Mouse (Mus musculus): ENCODE measurements around the gene Atxn7l3. TPM values are rescaled to one million over a fixed set of nuclear protein-coding genes. Genes with fewer than 3 reads are reported as not detected.
A peak's percentile ranks its signal among the peaks of the same experiment; 100 is the strongest.

Gene Atxn7l3
- polyA plus RNA-seq, 1 experiment from 2014 or later: 9.6 TPM

DNA sequence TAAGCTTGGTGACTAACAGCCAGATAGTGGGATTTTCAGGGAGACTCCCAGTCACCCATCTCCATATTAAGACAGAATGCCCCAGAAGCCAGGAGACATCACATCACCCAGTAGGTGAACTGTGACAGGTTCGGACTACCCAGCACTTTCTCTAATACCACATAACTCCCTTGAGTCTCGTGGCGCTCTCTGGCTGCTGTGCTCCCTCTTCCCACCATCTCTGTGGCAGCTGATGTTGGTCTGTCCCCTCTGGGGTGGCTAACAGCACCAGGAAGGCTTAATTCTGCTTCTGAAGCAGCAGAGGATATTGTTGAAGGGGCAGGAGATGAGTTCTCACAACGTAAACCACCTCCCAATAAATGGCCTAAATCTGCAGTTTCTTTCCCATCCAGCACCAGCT is 15.5 kb upstream of the Atxn7l3 start:
- ATAC-seq (no peak), DNase-seq (ENCODE audit: low spot score) (no peak)
- Histone ChIP-seq H3K4me1 (ENCODE audit: insufficient read depth, low read depth, low read length) (peaks cover 11% of the 10 kb centered on the region), H3K27me3 (replicated peaks; ENCODE audit: insufficient read depth, low read length) (no peaks in the 10 kb centered on the region), H3K4me2 (replicated peaks; ENCODE audit: low read depth, low read length) (no peak overlapping the region), H3K9ac (replicated peaks; ENCODE audit: low read depth) (no peak overlapping the region), H3K36me3 (ENCODE audit: insufficient read depth, low read length) (peaks cover 26% of the 10 kb centered on the region; the same call in 1 of the 2 replicates), H3K27ac (ENCODE audit: low read length) (no peak overlapping the region), H3K4me3 (ENCODE audit: low read depth, low read length) (no peak overlapping the region), H3K9me3 (ENCODE audit: low read length) (no peaks in the 10 kb centered on the region)
- 90% methylated on average over 4 of the region's 4 CpGs for WGBS
- TF ChIP-seq EP300 (IDR thresholded peaks at IDR 0.05): no peak
- TF ChIP-seq CTCF (IDR thresholded peaks at IDR 0.05): no peak

DNA sequence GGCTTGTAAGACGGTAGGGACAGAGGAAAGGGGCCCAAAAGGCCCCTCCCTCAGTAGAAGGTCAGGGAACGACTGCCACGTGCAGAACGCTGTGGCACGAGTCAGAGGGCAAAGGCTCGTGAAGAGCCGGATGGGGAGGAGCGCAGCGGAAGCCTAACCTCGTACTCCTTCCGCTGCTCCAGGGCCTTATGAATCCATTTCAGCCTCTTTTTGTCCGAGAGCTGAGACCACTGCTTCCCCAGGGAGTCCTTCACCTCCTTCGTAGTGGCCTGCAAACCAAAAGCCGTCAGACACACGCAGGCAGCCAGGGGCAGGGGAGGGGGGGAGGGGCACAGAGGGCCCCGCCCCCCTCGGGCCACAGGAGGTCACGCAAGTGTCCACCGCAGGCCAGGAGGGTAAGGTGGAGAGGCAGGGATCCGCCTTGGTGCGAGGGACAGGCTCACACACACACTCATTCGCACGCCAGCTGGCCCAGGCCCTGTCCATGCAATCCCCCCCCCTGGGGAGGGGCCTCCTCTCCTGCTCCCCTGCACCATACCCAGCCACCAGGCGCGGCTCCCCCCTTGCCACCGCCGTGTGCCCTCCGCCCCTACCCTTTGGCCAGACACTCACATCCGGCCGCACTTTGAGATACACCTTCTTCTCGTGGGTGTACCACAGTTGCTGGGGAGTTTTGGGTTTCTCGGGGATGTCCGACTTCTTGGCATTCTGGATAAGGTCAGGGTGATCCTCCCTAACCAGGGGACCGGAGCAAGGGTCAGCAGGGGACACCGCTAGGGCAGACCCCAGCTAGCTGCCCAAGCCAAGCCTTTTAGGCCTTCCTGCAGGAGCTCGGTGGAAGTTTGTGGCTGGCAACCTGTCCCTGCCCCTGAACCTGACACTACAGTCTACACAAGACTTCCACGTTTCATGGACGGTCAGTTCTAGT is 14.6 kb upstream of the Atxn7l3 start:
- 48% methylated on average over 36 of the region's 38 CpGs for WGBS
- no peaks in the 10 kb centered on the region for H3K9me3 ChIP-seq (ENCODE audit: low read length)
- H3K27me3 ChIP-seq (replicated peaks; ENCODE audit: insufficient read depth, low read length): no peaks in the 10 kb centered on the region
- no peak overlapping the region for H3K9ac ChIP-seq (replicated peaks; ENCODE audit: low read depth)
- H3K4me3 ChIP-seq (ENCODE audit: low read depth, low read length): no peak overlapping the region
- H3K4me1 ChIP-seq (ENCODE audit: insufficient read depth, low read depth, low read length): peaks cover 11% of the 10 kb centered on the region
- DNase-seq (ENCODE audit: low spot score) (no peak), ATAC-seq (no peak)
- H3K4me2 ChIP-seq (replicated peaks; ENCODE audit: low read depth, low read length): 0 out of 2 replicates have a peak overlapping the region, but pooled peaks have one; percentile 11
- TF ChIP-seq CTCF (IDR thresholded peaks at IDR 0.05) (no peak), EP300 (IDR thresholded peaks at IDR 0.05) (no peak)
- H3K36me3 ChIP-seq (ENCODE audit: insufficient read depth, low read length): peaks cover 35% of the 10 kb centered on the region; the same call in 1 of the 2 replicates
- no peak overlapping the region for H3K27ac ChIP-seq (ENCODE audit: low read length)

DNA sequence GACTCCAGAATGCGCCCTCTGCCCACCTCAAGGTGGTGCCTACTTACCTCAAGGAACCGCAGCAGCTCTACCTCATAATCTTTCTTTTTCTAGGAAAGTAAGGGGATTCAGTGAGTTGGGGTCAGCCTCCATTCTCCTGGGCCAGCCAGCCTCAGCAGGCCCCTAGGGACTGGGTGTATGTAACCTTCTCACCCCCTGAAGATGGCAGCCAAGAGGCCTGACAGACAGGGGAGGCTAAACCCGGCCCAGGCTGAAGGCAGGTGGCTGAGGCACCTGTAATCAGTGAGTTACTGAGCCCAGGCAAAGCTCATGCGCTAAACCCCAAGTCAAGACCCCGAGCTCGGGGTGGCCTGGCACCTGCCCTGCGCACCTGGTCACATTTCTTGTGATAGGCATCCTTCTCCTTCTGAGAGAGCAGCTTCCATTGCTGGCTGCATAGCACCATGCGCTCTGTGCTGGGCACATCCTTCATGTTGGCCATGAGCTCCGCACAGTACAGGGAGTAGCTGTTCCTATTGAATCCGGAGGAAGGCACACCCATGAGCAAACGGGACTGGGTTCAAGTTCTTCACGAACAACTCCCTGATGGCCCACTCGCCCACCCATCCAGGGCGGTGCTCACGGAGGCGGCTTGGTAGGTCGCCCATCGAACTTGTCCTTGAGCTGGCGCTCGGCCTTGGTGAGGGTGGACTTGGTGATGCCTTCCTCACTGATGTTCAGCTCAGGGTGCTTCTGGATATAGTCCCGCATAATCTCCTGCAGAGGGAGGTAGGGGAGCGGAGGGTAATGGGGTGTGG is 13.6 kb upstream of the Atxn7l3 start:
- Histone ChIP-seq H3K27ac (ENCODE audit: low read length) (0 out of 2 replicates have a peak overlapping the region, but pooled peaks have one; percentile 43), H3K4me1 (ENCODE audit: insufficient read depth, low read depth, low read length) (peaks cover 11% of the 10 kb centered on the region), H3K4me2 (replicated peaks; ENCODE audit: low read depth, low read length) (peak overlapping the region; percentile 58; the same call in 1 of the 2 replicates), H3K27me3 (replicated peaks; ENCODE audit: insufficient read depth, low read length) (no peaks in the 10 kb centered on the region), H3K4me3 (ENCODE audit: low read depth, low read length) (no peak overlapping the region), H3K9me3 (ENCODE audit: low read length) (no peaks in the 10 kb centered on the region), H3K36me3 (ENCODE audit: insufficient read depth, low read length) (peaks cover 37% of the 10 kb centered on the region; the same call in 1 of the 2 replicates), H3K9ac (replicated peaks; ENCODE audit: low read depth) (no peak overlapping the region)
- ATAC-seq (no peak), DNase-seq (ENCODE audit: low spot score) (no peak)
- 84% methylated on average over 22 of the region's 22 CpGs for WGBS
- no peak for TF ChIP-seq EP300 (IDR thresholded peaks at IDR 0.05)
- TF ChIP-seq CTCF (IDR thresholded peaks at IDR 0.05): 0 out of 2 replicates have a peak, but pooled peaks have one; percentile 12

GRCm38 (mm10) chr11:102308979-102309378 is 12.5 kb upstream of the Atxn7l3 start:
- DNase-seq (ENCODE audit: low spot score) (peak; percentile 98), ATAC-seq (peak; percentile 98)
- H3K4me3 ChIP-seq (ENCODE audit: low read depth, low read length): peak overlapping the region; percentile 25
- H3K27ac ChIP-seq (ENCODE audit: low read length): peak overlapping the region; percentile 43; the same call in 1 of the 2 replicates
- peaks cover 11% of the 10 kb centered on the region for H3K4me1 ChIP-seq (ENCODE audit: insufficient read depth, low read depth, low read length)
- no peak overlapping the region for H3K9ac ChIP-seq (replicated peaks; ENCODE audit: low read depth)
- no peaks in the 10 kb centered on the region for H3K27me3 ChIP-seq (replicated peaks; ENCODE audit: insufficient read depth, low read length)
- peak; percentile 98 for TF ChIP-seq CTCF (IDR thresholded peaks at IDR 0.05)
- 0 out of 2 replicates have a peak, but pooled peaks have one; percentile 42 for TF ChIP-seq EP300 (IDR thresholded peaks at IDR 0.05)
- peak overlapping the region; percentile 58 for H3K4me2 ChIP-seq (replicated peaks; ENCODE audit: low read depth, low read length)
- peaks cover 32% of the 10 kb centered on the region; the same call in 1 of the 2 replicates for H3K36me3 ChIP-seq (ENCODE audit: insufficient read depth, low read length)
- under 1% methylated on average over 27 of the region's 27 CpGs for WGBS
- no peaks in the 10 kb centered on the region for H3K9me3 ChIP-seq (ENCODE audit: low read length)

GRCm38 (mm10) chr11:102308104-102308503 is 11.7 kb upstream of the Atxn7l3 start:
- H3K4me1 ChIP-seq (ENCODE audit: insufficient read depth, low read depth, low read length): peaks cover 11% of the 10 kb centered on the region
- H3K36me3 ChIP-seq (ENCODE audit: insufficient read depth, low read length): peaks cover 23% of the 10 kb centered on the region; the same call in 1 of the 2 replicates
- ATAC-seq: no peak
- H3K27me3 ChIP-seq (replicated peaks; ENCODE audit: insufficient read depth, low read length): no peaks in the 10 kb centered on the region
- no peak for DNase-seq (ENCODE audit: low spot score)
- no peak overlapping the region for H3K27ac ChIP-seq (ENCODE audit: low read length)
- no peaks in the 10 kb centered on the region for H3K9me3 ChIP-seq (ENCODE audit: low read length)
- no peak overlapping the region for H3K9ac ChIP-seq (replicated peaks; ENCODE audit: low read depth)
- WGBS: 80% methylated on average over 9 of the region's 9 CpGs
- H3K4me3 ChIP-seq (ENCODE audit: low read depth, low read length): no peak overlapping the region
- no peak for TF ChIP-seq EP300 (IDR thresholded peaks at IDR 0.05)
- TF ChIP-seq CTCF (IDR thresholded peaks at IDR 0.05): no peak
- H3K4me2 ChIP-seq (replicated peaks; ENCODE audit: low read depth, low read length): no peak overlapping the region

- 46% methylated on average over 3 of the region's 3 CpGs for WGBS
- ATAC-seq (no peak), DNase-seq (ENCODE audit: low spot score) (no peak)
- H3K27me3 ChIP-seq (replicated peaks; ENCODE audit: insufficient read depth, low read length): no peaks in the 10 kb centered on the region
- H3K36me3 ChIP-seq (ENCODE audit: insufficient read depth, low read length): peaks cover 19% of the 10 kb centered on the region; the same call in 1 of the 2 replicates
- no peak overlapping the region for H3K9ac ChIP-seq (replicated peaks; ENCODE audit: low read depth)
- TF ChIP-seq CTCF (IDR thresholded peaks at IDR 0.05): no peak
- TF ChIP-seq EP300 (IDR thresholded peaks at IDR 0.05): no peak
- H3K4me2 ChIP-seq (replicated peaks; ENCODE audit: low read depth, low read length): no peak overlapping the region
- H3K4me1 ChIP-seq (ENCODE audit: insufficient read depth, low read depth, low read length): peaks cover 11% of the 10 kb centered on the region
- H3K9me3 ChIP-seq (ENCODE audit: low read length): no peaks in the 10 kb centered on the region
- H3K27ac ChIP-seq (ENCODE audit: low read length): no peak overlapping the region
- H3K4me3 ChIP-seq (ENCODE audit: low read depth, low read length): no peak overlapping the region
Measured at GRCm38 (mm10) chr11:102305359-102305758, 8.9 kb upstream of the Atxn7l3 start.
